Mouse (Mus musculus) embryonic facial prominence, embryonic 11.5 days (tissue): ENCODE data around the gene Fam214b. TPM values are rescaled to one million over a fixed set of nuclear protein-coding genes. Genes with fewer than 3 reads are reported as not detected.
A peak's percentile ranks its signal among the peaks of the same experiment; 100 is the strongest.

Experiments
- ATAC-seq: fragments of 200-750 bp; cut with Nextera tagmentation; replicated peaks from 2 replicates; pipeline ENCODE4 v1.8.0; 2017; ENCODE audit warnings: low read depth; ENCODE audit not compliant: insufficient number of reproducible peaks, low FRiP score, low TSS enrichment
- DNase-seq: peaks from one replicate; pipeline ENCODE4 v3.0.0-alpha.2; 2015; ENCODE audit warnings: low spot score
- H3K27ac ChIP-seq: fragments of 300-500 bp; sonication (generic); replicated peaks from 2 replicates; pipeline ENCODE4 v1.5.1; 2014; ENCODE audit warnings: mild to moderate bottlenecking, low read depth, low read length, control low read depth
- H3K27me3 ChIP-seq: fragments of 300-500 bp; sonication (generic); 2 replicates; pipeline ENCODE4 v1.6.1; 2014; ENCODE audit warnings: mild to moderate bottlenecking, low read length, moderate library complexity, mixed read lengths; ENCODE audit not compliant: control insufficient read depth, insufficient read depth
- H3K36me3 ChIP-seq: fragments of 300-500 bp; sonication (generic); replicated peaks from 2 replicates; pipeline ENCODE4 v1.6.1; 2014; ENCODE audit warnings: low read depth, mild to moderate bottlenecking, low read length, moderate library complexity, mixed read lengths; ENCODE audit not compliant: control insufficient read depth, insufficient read depth
- H3K4me1 ChIP-seq: fragments of 300-500 bp; sonication (generic); 2 replicates; pipeline ENCODE4 v1.6.1; 2014; ENCODE audit warnings: low read length, mixed read lengths; ENCODE audit not compliant: control insufficient read depth, insufficient read depth
- H3K4me2 ChIP-seq: fragments of 300-500 bp; sonication (generic); 2 replicates; pipeline ENCODE4 v1.6.1; 2014; ENCODE audit warnings: low read depth, mild to moderate bottlenecking, control low read depth, low read length, moderate library complexity
- H3K4me3 ChIP-seq: fragments of 300-500 bp; sonication (generic); 2 replicates; pipeline ENCODE4 v1.5.1; 2014; ENCODE audit warnings: low read depth, low read length, control low read depth
- H3K9ac ChIP-seq: fragments of 300-500 bp; sonication (generic); replicated peaks from 2 replicates; pipeline ENCODE4 v1.6.1; 2014; ENCODE audit warnings: mild to moderate bottlenecking, control low read depth, low read length
- H3K9me3 ChIP-seq: fragments of 300-500 bp; sonication (generic); replicated peaks from 2 replicates; pipeline ENCODE4 v1.6.1; 2016; ENCODE audit warnings: mild to moderate bottlenecking, low read length, inconsistent platforms, mixed read lengths; ENCODE audit not compliant: control insufficient read depth
- WGBS: fragments of 180-500 bp; shearing (Covaris S2); extraction: QIAGEN DNeasy Blood & Tissue Kit; methylation state at CpG from one replicate; pipeline ENCODE4 v1.1.7; 2014; 5-methylcytosine and 5-hydroxymethylcytosine counted together
- polyA plus RNA-seq: library from polyadenylated mRNA; unstranded; fragments of >200 nt; fragmentation: Nextera tagmentation; extraction: Ambion mirVana; gene quantifications from 2 replicates; pipeline ENCODE4 v1.2.1, GENCODE M21; 2014

The Fam214b gene
- 8.7 and 9.6 TPM in 2 replicates for polyA plus RNA-seq

DNA sequence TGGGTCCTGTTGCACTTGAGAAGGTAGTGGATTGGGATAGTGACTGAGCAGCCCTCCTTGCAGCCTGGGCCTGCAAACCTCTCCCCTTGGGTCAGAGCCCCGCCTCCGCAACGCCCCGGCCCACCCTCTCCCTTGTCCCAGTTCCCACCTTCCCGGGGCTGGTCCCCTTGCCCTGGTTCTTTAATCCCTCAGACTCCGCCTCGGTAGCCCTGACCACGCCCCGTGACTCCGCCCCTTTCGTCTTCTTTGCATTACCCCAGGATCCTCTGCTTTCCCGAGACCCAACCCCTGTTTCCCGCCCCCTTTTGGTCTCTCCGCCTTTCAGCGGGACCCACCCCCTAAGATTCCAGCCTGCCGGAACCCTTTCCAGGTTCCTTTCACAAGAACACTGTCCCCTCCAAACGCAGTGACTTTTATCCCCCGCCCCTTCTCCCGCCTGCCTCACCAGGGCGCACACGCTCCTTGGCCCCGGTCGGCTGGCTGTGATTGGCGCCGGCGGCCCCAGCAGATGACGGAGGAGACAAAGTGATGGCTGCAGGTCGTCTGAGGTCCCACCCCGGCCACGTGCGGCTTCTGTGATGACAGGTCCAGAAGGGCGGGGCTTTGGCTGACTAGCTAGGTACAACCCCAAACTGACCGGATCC is at the start of gene Fam214b:
Fam214b (minus strand) TSS at position 562 of the 644 bp plus-strand sequence.
- peak; percentile 92 for ATAC-seq
- peaks cover 5% of the 10 kb centered on the region; the same call in 1 of the 2 replicates for H3K4me1 ChIP-seq

DNA sequence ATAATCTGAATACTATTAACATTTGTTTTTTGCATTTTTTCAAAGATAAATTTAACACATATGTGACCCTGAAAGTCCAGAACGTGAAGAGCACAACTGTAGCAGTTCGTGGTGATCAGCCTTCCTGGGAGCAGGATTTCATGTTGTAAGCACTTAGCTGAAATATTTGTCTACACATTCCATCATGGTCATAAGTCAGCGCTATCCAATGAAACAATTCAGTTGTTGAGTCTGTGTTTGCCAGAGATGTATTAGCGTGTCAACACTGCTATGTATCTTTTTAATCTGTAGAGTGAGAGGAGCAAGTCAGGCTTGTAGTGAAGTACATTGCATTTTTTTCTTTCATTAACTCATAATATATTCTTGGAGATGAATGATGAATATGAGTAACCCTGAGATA is 45.2 kb upstream of the Fam214b start:
- no peaks in the 10 kb centered on the region for H3K27me3 ChIP-seq
- 75% methylated on average over 4 of the region's 4 CpGs for WGBS

More for the DNA sequence above, at the start of gene Fam214b:
- Histone ChIP-seq H3K4me3 (peak within 1 kb of the TSS; percentile 45), H3K9me3 (no peaks in the 10 kb centered on the region), H3K27me3 (no peaks in the 10 kb centered on the region), H3K27ac (peak within 1 kb of the TSS; percentile 53), H3K9ac (peak within 1 kb of the TSS; percentile 50), H3K4me2 (peak within 1 kb of the TSS; percentile 79), H3K36me3 (no peaks in the 10 kb centered on the region)
- under 1% methylated on average over 33 of the region's 33 CpGs for WGBS
- DNase-seq = peak; percentile 99

GRCm38 (mm10) chr4:43089950-43090349 is 43.9 kb upstream of the Fam214b start:
- DNase-seq (no peak), ATAC-seq (no peak)
- no peak overlapping the region for H3K27ac ChIP-seq
- H3K9me3 ChIP-seq = no peaks in the 10 kb centered on the region
- no peaks in the 10 kb centered on the region for H3K4me1 ChIP-seq
- no peak overlapping the region for H3K9ac ChIP-seq
- WGBS = 83% methylated on average over 2 of the region's 2 CpGs
- no peaks in the 10 kb centered on the region for H3K36me3 ChIP-seq
- H3K4me3 ChIP-seq = no peak overlapping the region
- H3K27me3 ChIP-seq = no peaks in the 10 kb centered on the region
- no peak overlapping the region for H3K4me2 ChIP-seq

More for the DNA sequence above, 45.2 kb upstream of the Fam214b start:
- DNase-seq (no peak), ATAC-seq (no peak)
- Histone ChIP-seq H3K4me1 (no peaks in the 10 kb centered on the region), H3K4me2 (no peak overlapping the region), H3K27ac (no peak overlapping the region), H3K4me3 (no peak overlapping the region), H3K9me3 (no peaks in the 10 kb centered on the region), H3K36me3 (no peaks in the 10 kb centered on the region), H3K9ac (no peak overlapping the region)

- H3K36me3 ChIP-seq = no peaks in the 10 kb centered on the region
- H3K9ac ChIP-seq = no peak overlapping the region
- ATAC-seq (no peak), DNase-seq (no peak)
- no peak overlapping the region for H3K4me3 ChIP-seq
- no peaks in the 10 kb centered on the region for H3K27me3 ChIP-seq
- WGBS = 75% methylated on average over 2 of the region's 2 CpGs
- H3K27ac ChIP-seq = no peak overlapping the region
- H3K4me1 ChIP-seq = no peaks in the 10 kb centered on the region
- H3K9me3 ChIP-seq = no peaks in the 10 kb centered on the region
- no peak overlapping the region for H3K4me2 ChIP-seq
These were observed 36.4 kb upstream of the Fam214b start for GRCm38 (mm10) chr4:43082458-43082857.

- H3K4me2 ChIP-seq = no peak overlapping the region
- no peak overlapping the region for H3K9ac ChIP-seq
- H3K27me3 ChIP-seq = no peaks in the 10 kb centered on the region
- no peak for DNase-seq
- ATAC-seq = no peak
- 71% methylated on average over 7 of the region's 7 CpGs for WGBS
- no peaks in the 10 kb centered on the region for H3K4me1 ChIP-seq
- H3K4me3 ChIP-seq = no peak overlapping the region
- no peaks in the 10 kb centered on the region for H3K9me3 ChIP-seq
- H3K27ac ChIP-seq = no peak overlapping the region
- H3K36me3 ChIP-seq = no peaks in the 10 kb centered on the region
These were observed 32.2 kb upstream of the Fam214b start for GRCm38 (mm10) chr4:43078071-43078718.

DNA sequence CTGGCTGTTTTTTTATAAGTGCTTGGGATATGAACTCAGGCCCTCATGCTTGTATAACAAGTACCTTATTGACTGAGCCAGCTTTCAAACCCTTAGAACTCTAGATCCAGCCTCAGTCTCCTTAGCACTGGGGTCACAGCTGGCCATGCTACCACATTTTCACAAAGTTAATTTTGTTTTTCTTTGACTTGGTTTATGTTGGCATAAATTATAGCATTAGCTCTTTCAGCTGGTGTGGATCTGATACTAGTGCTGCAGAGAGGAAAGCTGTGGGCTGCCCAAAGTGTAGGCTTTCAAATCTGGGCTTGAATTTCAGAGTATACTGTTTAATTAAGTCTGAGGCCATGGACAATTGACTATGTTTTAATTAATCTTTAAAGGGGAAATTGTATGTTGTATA is 28.9 kb upstream of the Fam214b start:
- Histone ChIP-seq H3K36me3 (no peaks in the 10 kb centered on the region), H3K27me3 (no peaks in the 10 kb centered on the region), H3K9me3 (no peaks in the 10 kb centered on the region), H3K27ac (no peak overlapping the region), H3K4me1 (no peaks in the 10 kb centered on the region), H3K9ac (no peak overlapping the region), H3K4me2 (no peak overlapping the region), H3K4me3 (no peak overlapping the region)
- ATAC-seq (no peak), DNase-seq (no peak)

GRCm38 (mm10) chr4:43065471-43065870 is 19.5 kb upstream of the Fam214b start:
- no peak overlapping the region for H3K27ac ChIP-seq
- H3K9me3 ChIP-seq = no peaks in the 10 kb centered on the region
- no peaks in the 10 kb centered on the region for H3K36me3 ChIP-seq
- 96% methylated on average over 4 of the region's 4 CpGs for WGBS
- no peak for ATAC-seq
- H3K4me2 ChIP-seq = no peak overlapping the region
- no peak overlapping the region for H3K4me3 ChIP-seq
- H3K27me3 ChIP-seq = no peaks in the 10 kb centered on the region
- no peak for DNase-seq
- no peak overlapping the region for H3K9ac ChIP-seq
- H3K4me1 ChIP-seq = no peaks in the 10 kb centered on the region

DNA sequence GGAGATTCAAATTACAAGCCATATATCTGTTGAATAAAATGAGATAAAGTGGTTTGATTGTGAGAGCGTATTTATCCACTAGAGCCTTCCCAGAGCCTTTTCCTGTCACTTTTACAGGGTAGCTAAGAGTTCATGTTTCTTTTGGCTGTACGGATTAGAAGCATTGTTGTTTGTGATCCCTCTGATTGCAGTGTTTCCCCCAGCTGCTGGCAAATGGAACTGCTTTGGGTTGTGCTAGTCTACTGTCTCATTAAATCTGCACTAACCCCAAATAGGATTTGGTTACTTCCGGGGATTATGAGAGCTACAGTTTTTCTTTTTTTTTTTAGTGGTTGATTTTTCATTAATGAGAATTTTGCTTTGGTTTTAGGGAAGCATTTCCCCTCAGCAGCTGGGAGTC is 14.3 kb upstream of the Fam214b start:
- Histone ChIP-seq H3K9me3 (no peaks in the 10 kb centered on the region), H3K27ac (no peak overlapping the region), H3K36me3 (no peaks in the 10 kb centered on the region), H3K9ac (no peak overlapping the region), H3K27me3 (peaks cover 6% of the 10 kb centered on the region), H3K4me1 (0 out of 2 replicates have a peak, but pooled peaks cover 2% of the 10 kb centered on the region), H3K4me2 (no peak overlapping the region), H3K4me3 (no peak overlapping the region)
- WGBS = 54% methylated on average over 3 of the region's 3 CpGs
- no peak for ATAC-seq
- no peak for DNase-seq
